Mouse (Mus musculus) cortical plate, adult 2 months (tissue): ENCODE measurements at regions not wholly inside any gene's neighbourhood (a gene's known extent, or its start where the extent isn't known, plus 50 kb on each side); places are given as distances from the start of the nearest gene placed in this dataset.

ENCODE experiments used
- H3K27ac ChIP-seq: fragments of 200-500 bp; 2 replicates; pipeline ENCODE4 v1.5.1; 2012; ENCODE audit warnings: low read length, control low read depth, inconsistent platforms; ENCODE audit not compliant: insufficient read depth
- H3K4me1 ChIP-seq: fragments of 200-500 bp; 2 replicates; pipeline ENCODE4 v1.6.1; 2011; ENCODE audit warnings: low read length; ENCODE audit not compliant: control insufficient read depth, insufficient read depth
- H3K4me3 ChIP-seq: fragments of 200-500 bp; 2 replicates; pipeline ENCODE4 v1.5.1; 2011; ENCODE audit warnings: mild to moderate bottlenecking, low read length, control low read depth; ENCODE audit not compliant: insufficient read depth
- CTCF ChIP-seq: fragments of 200-500 bp; IDR thresholded peaks from 2 replicates; pipeline ENCODE4 v1.5.1; 2011; ENCODE audit warnings: mild to moderate bottlenecking, control low read depth, low read length; ENCODE audit not compliant: insufficient read depth; ENCODE audit errors: extremely low read depth
- POLR2A ChIP-seq: fragments of 200-500 bp; IDR thresholded peaks from 2 replicates; pipeline ENCODE4 v1.6.1; 2011; ENCODE audit warnings: mild to moderate bottlenecking, low read length, control low read depth; ENCODE audit not compliant: insufficient read depth; ENCODE audit errors: extremely low read depth

DNA sequence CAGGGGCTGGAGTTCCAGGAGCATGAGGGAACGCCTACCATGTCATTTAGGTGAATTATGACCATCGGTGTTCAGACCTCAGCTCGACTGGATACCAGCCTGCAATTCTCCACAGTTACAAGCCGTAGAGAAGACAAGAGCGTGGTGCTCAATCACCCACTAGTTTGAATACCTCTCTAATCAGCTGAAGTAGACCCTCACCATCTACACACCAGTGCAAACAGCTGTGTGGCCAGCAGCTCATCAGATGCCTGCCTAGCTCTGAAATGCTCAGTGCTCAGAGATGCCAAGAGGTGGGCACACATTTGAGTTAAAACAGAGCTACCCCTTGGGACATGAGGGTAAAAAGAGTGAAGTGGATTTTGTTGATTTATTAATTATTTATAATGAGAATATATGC is 660.2 kb downstream of the Magi1 start:
- Histone ChIP-seq H3K27ac (no peak overlapping the region), H3K4me3 (no peak overlapping the region), H3K4me1 (no peaks in the 10 kb centered on the region)
- TF ChIP-seq POLR2A (no peak), CTCF (no peak)

DNA sequence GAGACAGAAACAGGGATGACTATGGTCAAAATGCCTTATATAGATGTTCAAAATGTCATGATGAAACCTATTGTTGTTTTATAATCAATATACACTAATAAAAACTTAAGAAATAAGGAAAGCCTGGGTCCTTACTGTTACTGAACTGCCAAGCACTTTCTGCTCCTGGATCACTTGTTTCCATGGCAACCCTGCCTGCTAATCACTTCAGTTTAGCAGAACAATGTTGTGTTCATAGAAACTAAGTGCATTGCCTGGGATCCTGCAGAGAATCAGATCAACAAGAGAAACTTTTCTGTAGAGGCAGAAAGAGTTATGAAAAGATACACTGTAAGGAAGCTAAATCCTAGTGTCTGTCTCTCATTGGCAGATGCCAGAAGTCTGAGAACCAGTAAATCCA is 666.8 kb downstream of the Magi1 start:
- Histone ChIP-seq H3K4me3 (no peak overlapping the region), H3K27ac (no peak overlapping the region), H3K4me1 (no peaks in the 10 kb centered on the region)
- TF ChIP-seq POLR2A (no peak), CTCF (no peak)

DNA sequence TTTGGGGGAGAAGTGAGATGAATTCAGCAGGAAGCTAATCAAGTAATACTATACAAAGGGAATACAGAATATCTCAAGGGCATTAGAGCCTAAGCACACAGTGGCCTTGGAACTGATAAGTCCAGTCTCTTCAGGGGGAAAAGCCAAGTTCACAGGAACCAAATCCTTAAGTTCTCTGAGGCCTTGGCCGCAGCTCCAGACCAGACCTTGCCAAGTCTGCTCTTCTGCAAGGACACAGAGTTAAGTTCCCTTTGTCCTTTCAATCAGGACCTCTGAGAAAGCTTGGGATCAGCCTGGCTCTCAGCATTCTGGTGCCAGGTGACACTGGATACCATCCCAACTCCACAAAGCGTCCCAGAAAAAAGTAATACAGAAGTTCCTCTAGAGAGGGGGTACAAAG is 657.1 kb upstream of the Adamts9 start:
- H3K27ac ChIP-seq = no peak overlapping the region
- no peak for TF ChIP-seq CTCF
- TF ChIP-seq POLR2A = no peak
- no peaks in the 10 kb centered on the region for H3K4me1 ChIP-seq
- H3K4me3 ChIP-seq = no peak overlapping the region

DNA sequence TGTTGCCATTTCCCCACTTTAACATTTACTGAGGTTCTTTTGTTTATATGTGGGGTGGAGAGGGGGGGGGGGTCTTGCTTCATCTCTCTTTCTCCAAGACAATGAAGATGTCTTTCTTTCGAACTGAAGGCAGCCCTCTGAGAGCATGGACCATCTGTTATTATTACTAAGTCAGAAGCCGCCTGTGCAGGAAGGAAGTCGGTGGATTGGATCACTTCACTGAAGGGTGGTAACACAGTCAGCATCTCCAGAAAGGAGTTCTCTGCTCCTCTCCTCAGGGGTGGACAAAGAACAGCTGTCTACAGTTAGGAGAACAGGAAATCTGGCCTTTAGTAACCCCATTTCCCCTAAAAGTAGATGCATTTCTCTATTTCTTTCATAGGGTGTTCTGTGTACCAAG is 656.1 kb upstream of the Adamts9 start:
- TF ChIP-seq CTCF (no peak), POLR2A (no peak)

DNA sequence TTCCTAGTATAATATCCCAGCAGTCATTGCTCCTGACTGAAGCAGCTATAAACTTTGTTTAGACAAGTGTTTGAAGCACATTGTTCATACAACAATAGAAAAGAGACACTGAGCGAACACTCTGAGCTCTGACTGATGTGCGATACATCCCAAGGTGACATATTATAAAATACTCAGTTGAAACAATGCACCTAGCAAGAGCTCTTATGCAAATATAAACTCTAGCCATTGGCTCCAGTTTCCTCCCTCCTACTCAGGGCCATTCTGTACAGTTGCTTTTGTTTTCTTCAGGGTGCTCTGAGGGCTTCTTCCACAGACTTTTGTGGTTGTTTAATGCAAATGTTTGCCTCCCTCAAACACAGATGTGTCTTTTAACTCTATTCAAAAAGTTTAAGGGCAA is 646.6 kb upstream of the Adamts9 start:
- no peak for TF ChIP-seq CTCF
- no peak for TF ChIP-seq POLR2A
- Histone ChIP-seq H3K4me3 (no peak overlapping the region), H3K27ac (no peak overlapping the region), H3K4me1 (no peaks in the 10 kb centered on the region)

More for the DNA sequence above, 656.1 kb upstream of the Adamts9 start:
- Histone ChIP-seq H3K4me1 (no peaks in the 10 kb centered on the region), H3K27ac (no peak overlapping the region), H3K4me3 (no peak overlapping the region)

DNA sequence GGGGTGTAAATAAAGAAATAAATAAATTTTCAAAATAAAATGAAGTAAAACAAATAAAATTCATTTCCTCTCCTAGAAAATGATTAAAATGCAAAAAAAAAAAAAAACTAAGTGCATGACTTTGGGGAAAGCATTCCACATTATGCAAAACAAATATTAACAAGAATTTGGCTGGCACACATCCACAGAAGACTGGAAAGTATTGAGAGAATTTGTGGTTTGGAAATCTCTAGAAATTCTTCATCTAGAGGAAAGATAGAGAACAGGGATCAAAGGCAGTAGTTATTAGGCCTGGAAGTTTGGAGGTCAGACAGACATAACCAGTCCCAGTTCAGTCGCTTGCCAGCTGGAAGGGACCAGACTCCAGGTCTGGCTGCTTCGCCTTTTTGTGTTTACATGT is 643.6 kb upstream of the Adamts9 start:
- TF ChIP-seq CTCF (no peak), POLR2A (no peak)
- Histone ChIP-seq H3K4me1 (no peaks in the 10 kb centered on the region), H3K27ac (no peak overlapping the region), H3K4me3 (no peak overlapping the region)

DNA sequence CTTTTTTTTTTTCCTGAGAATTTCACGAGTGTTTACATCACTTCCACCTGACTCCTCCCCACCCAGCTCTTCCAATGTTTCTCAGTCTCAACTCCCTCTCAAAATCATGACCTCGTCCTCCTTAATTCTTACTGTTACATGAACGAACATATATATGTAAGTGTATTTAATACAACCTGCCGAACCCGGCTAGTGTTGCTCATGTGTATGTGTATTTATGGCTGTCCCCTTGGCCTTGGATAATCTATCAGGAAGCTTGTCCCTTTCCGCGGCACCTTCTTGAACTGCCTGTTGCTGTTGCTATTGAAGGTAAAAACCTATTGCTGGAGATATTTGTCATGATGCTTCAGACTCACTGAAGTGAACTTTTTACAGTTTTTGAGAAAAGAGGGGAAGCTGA is 637.8 kb upstream of the Adamts9 start:
- TF ChIP-seq CTCF = no peak
- TF ChIP-seq POLR2A = no peak
- H3K27ac ChIP-seq = no peak overlapping the region
- H3K4me3 ChIP-seq = no peak overlapping the region
- no peaks in the 10 kb centered on the region; the same call in 1 of the 2 replicates for H3K4me1 ChIP-seq

DNA sequence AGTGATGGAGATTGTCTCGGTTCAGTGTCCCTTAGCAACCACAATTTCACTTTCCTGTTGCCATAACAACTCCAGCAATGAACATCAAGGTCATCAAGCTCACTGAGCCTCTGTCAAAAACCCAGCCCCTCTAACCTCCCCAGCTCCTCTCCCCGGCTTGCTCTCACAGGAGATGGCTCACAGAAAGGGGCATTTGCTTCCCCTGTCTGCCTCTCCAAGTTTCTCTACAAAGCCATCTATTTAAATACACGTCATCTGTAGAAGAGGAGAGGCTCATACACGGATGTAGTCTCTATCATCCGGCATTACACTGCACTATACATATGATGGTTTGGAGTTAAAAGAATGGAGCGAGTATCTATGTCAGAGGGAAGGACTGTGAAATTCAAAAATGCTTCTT is 637.4 kb upstream of the Adamts9 start:
- no peak overlapping the region for H3K27ac ChIP-seq
- no peaks in the 10 kb centered on the region; the same call in 1 of the 2 replicates for H3K4me1 ChIP-seq
- TF ChIP-seq CTCF (no peak), POLR2A (no peak)
- H3K4me3 ChIP-seq = no peak overlapping the region

DNA sequence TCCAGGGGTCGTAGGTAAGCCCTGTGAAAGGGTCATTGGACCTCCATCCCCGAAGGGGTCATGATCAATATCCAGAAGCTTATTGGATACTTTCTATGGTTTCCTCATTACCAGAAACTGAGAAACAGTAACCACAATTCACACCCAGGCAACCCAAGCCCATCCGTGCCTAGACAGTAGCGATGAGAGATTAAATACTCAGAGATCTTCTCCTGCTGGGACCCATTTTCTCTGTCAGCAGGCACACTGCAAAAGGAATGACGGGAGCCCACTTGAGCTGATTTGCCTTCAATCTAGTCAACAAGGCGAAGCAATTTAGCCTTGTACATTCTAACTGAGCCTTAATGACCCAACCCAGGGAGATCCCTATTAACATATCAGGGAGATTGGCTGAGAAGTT is 632.0 kb upstream of the Adamts9 start:
- Histone ChIP-seq H3K4me3 (no peak overlapping the region), H3K4me1 (peaks cover 2% of the 10 kb centered on the region; the same call in 1 of the 2 replicates)
- no peak for TF ChIP-seq POLR2A
- no peak for TF ChIP-seq CTCF

DNA sequence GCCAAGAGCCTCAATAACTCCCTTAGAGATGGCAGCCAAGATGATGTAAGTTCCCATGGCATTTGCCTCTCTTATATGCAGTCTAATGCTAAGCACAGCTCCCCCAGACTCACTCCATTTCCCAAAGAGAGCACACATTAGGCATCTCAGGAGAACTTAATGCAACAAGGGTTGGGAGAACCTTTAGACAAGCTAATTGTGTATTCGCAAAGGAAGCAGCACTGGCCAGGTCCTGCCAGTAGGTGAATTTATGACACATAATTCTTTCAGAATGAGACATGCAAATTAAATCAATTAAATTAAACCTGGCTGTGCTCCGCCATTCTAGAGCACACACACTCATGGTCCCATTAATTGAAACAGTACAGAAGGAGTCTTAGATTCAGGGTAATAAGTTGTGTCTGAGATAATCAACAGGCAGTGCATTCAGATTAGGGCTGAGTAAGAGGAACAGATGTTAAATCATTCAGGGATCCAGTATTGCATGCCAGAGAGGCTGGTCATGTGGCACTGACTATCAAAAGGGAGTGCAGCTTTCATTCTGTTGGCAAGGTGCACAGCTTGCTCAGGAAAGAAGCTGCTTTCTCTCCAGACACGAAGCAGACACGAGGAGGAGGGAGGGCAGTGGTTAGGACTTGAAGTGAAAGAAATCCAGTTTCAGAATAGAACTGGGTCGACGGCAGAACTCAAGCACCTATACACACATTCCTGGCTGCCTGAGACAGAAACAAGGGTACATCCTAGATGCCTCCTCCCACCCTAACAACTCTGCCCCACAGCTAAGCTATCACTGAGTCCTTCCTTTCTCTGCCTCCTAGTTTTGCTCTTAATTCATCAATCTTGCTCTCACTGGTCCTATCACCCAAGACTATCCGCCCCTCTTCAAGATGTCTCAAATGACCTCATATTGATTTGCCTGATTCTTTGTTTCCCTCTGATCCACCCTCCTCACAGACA is 630.7 kb upstream of the Adamts9 start:
- Histone ChIP-seq H3K27ac (no peak overlapping the region), H3K4me3 (no peak overlapping the region), H3K4me1 (0 out of 2 replicates have a peak, but pooled peaks cover 2% of the 10 kb centered on the region)
- no peak for TF ChIP-seq CTCF
- TF ChIP-seq POLR2A = no peak

More for the DNA sequence above, 632.0 kb upstream of the Adamts9 start:
- H3K27ac ChIP-seq = no peak overlapping the region
